Mouse (Mus musculus) kidney, adult 2 months (tissue): ENCODE results near the gene Amdhd2. TPM values are rescaled to one million over a fixed set of nuclear protein-coding genes. Genes with fewer than 3 reads are reported as not detected.

ENCODE experiments used
- DNase-seq: peaks from one replicate; pipeline ENCODE4 v3.0.0; 2021
- H3K27ac ChIP-seq: fragments of 200-500 bp; 2 replicates; pipeline ENCODE4 v1.5.1; 2012; ENCODE audit warnings: low read depth, low read length, control low read depth, inconsistent platforms; ENCODE audit not compliant: insufficient read depth
- H3K27me3 ChIP-seq: fragments of 200-500 bp; replicated peaks from 2 replicates; pipeline ENCODE4 v1.6.1; 2012; ENCODE audit warnings: mild to moderate bottlenecking, moderate library complexity, low read length, inconsistent platforms; ENCODE audit not compliant: control insufficient read depth, insufficient read depth
- H3K36me3 ChIP-seq: fragments of 200-500 bp; 2 replicates; pipeline ENCODE4 v1.6.1; 2012; ENCODE audit warnings: mild to moderate bottlenecking, moderate library complexity, low read length, inconsistent platforms; ENCODE audit not compliant: control insufficient read depth, insufficient read depth
- H3K4me1 ChIP-seq: fragments of 200-500 bp; 2 replicates; pipeline ENCODE4 v1.6.1; 2011; ENCODE audit warnings: low read length; ENCODE audit not compliant: control insufficient read depth, insufficient read depth
- H3K4me3 ChIP-seq: fragments of 200-500 bp; 2 replicates; pipeline ENCODE4 v1.5.1; 2011; ENCODE audit warnings: mild to moderate bottlenecking, low read depth, low read length, control low read depth; ENCODE audit not compliant: insufficient read depth
- CTCF ChIP-seq: fragments of 200-500 bp; conservative IDR thresholded peaks from 2 replicates; pipeline ENCODE4 v1.5.1; 2011; ENCODE audit warnings: low read depth, mild to moderate bottlenecking, control low read depth, low read length, moderate library complexity, mixed read lengths; ENCODE audit not compliant: insufficient read depth, insufficient read length
- POLR2A ChIP-seq: fragments of 200-500 bp; IDR thresholded peaks from one replicate; pipeline ENCODE4 v1.6.1; 2011; ENCODE audit warnings: low read depth, low read length, control low read depth
- WGBS: fragments of 180-500 bp; shearing (Covaris S2); methylation state at CpG from one replicate; pipeline ENCODE4 v1.1.7; 2018; 5-methylcytosine and 5-hydroxymethylcytosine counted together
- polyA plus RNA-seq: library from polyadenylated mRNA; depleted of rRNA; stranded (reverse); fragments of >200 nt; gene quantifications from 2 replicates; pipeline ENCODE4 v1.2.3, GENCODE M21; 2012

Amdhd2 gene
- polyA plus RNA-seq, 1 experiment = 124 TPM

DNA sequence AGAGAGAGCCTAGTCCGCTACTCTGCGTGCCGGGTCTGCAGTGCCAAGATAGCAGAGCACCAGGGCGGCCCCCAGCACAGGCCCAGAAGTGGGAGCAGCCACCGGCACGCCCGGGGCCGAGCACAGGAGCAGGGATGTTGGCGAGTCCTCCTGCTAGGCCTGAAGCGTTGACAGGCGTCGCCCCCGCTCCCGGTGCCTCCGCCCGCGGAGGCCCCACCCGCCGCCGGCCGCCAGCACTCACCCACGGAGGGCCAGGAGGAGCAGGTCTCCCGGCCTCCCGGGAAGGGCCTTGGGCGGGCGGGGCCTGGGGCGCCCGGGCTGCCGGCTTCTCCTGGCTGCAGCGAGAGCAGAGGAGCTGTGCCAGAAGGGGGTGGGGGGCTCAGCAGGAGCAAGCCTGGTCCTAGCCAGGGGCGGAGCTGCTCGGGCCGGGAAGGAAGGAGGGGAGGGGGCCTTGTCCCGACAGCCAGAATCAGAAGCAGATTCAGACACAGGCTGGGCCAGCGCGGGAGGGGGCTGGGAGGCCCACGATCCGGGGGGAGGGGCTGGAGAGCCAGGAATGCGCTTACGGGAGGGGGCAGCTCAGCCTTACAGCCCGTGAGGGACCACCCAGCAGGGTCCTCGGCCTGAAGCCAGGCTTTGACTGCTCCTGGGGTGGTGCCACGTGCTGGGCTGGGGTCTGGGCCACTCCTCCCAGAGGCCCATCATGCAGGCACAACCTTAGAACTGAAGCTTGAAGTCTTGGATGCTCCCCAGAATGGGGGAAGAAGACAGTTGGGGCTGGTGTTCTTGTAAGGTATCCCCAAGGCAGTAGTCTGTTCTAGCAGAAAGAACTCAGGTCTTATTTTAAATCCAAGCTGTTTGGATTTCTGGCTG, 45.7 kb upstream of the Amdhd2 start, which contains the start of gene Ntn3:
Gene Ntn3, minus strand, starts transcription at position 489 of the 873 bp plus-strand sequence.
- no peak for TF ChIP-seq POLR2A
- no peak for TF ChIP-seq CTCF
- WGBS = 11% methylated on average over 43 of the region's 43 CpGs
- Histone ChIP-seq H3K4me1 (peaks cover 8% of the 10 kb centered on the region; the same call in 1 of the 2 replicates), H3K27me3 (no peaks in the 10 kb centered on the region), H3K27ac (no peak within 1 kb of the TSS), H3K4me3 (peak within 1 kb of the TSS; percentile 45), H3K36me3 (no peaks in the 10 kb centered on the region)
- peak; percentile 23 for DNase-seq

DNA sequence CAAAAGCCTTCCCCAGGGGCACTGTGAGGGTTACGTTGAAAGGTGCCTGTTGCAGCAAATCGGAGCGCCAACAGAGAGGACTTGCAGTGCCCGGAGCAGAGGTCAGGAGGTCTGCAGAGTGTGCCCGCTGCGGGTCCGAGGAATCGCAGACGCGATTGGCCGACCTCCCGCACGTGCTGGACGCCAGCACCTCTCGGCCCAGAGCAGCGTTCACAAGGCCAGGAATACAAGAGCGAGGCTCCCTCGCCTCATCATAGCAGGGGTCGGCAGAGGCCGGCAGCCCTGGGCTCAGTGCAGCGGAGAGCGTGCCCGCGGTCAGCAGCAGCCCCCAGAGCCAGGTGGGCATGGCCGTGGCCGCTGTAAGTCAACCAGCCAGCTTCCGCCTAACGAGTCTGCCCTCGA, 45.1 kb upstream of the Amdhd2 start:
- H3K36me3 ChIP-seq = no peaks in the 10 kb centered on the region
- WGBS = 10% methylated on average over 29 of the region's 29 CpGs
- H3K27me3 ChIP-seq = no peaks in the 10 kb centered on the region
- peak; percentile 31 for DNase-seq
- H3K4me3 ChIP-seq = peak overlapping the region; percentile 45
- TF ChIP-seq POLR2A (no peak), CTCF (no peak)
- H3K27ac ChIP-seq = no peak overlapping the region
- peaks cover 8% of the 10 kb centered on the region; the same call in 1 of the 2 replicates for H3K4me1 ChIP-seq

- TF ChIP-seq POLR2A = no peak
- no peak for TF ChIP-seq CTCF
- Histone ChIP-seq H3K4me1 (peaks cover 8% of the 10 kb centered on the region; the same call in 1 of the 2 replicates), H3K4me3 (no peak overlapping the region; the same call in 1 of the 2 replicates), H3K36me3 (no peaks in the 10 kb centered on the region), H3K27ac (no peak overlapping the region), H3K27me3 (no peaks in the 10 kb centered on the region)
- DNase-seq = no peak
- WGBS = 84% methylated on average over 34 of the region's 34 CpGs
Observed at GRCm38 (mm10) chr17:24207768-24208640, 44.4 kb upstream of the Amdhd2 start.

DNA sequence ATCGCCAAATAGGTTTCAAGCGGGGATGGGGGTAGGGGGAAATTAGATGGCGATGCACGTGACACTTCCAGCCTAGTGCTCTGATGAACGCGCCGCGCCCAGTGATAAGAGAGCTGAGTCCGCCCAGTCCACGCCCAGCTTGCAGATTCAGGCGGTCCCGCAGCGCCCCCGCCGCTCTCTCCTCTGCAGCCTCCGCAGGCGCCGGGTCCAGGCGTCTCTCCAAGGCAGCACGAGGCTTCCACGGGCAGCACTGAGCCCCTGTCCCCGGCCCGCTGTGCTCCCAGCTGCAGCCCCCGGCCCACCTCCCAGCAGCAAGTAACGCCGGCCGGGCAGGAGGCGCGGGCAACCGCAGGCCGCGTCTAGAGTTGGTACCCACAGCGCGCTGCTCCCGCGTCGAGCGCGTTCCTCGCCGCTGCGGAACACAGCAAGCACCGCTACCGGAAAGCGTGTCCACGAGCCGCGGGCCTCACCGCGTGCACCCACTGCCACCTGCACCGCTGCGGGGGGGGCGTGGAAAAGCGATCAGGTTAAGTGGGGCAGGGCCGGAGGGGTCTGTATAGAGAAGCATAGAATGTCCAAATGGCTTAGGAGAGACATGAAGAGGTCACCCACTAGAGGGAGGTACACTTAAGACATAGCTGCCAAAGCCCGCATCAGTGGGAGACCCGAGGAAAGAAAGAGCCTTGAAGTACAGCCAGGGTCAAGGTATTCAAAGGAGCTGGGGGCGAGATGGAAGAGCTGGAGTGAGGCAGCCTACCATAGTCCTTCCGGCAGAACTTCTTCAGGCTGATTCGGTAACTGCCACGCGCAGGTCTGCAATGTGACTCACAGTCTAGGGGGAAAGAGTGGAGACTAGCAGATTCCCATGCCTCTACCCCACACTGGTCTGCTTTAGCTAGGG, 43.1 kb upstream of the Amdhd2 start:
- Histone ChIP-seq H3K27ac (no peak overlapping the region), H3K4me3 (peak overlapping the region; percentile 28), H3K4me1 (peaks cover 8% of the 10 kb centered on the region; the same call in 1 of the 2 replicates), H3K36me3 (no peaks in the 10 kb centered on the region), H3K27me3 (no peaks in the 10 kb centered on the region)
- no peak for TF ChIP-seq POLR2A
- TF ChIP-seq CTCF = no peak
- WGBS = 12% methylated on average over 62 of the region's 62 CpGs
- peak; percentile 50 for DNase-seq

DNA sequence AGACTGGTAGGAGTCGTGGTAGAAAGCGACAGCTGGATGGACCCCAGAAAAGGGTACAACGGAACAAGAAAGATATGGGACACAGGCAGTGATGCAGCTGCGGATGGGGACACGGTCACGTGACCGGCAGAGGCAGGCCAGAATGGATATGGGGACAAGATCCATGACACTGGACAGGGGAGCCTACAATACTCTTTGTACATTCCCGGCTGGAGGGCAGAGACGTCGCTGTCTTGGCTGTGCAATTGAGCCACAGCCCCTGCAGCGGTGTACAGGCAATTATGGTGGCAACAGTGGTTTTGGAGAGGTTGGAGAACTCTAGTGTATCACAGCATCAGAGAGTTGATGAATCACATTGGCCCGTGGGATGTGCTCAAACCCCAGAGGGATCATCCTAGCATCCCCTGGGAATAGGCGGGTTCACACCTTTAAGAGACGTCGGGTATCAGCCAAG, 42.4 kb upstream of the Amdhd2 start:
- TF ChIP-seq POLR2A = no peak
- no peak for TF ChIP-seq CTCF
- Histone ChIP-seq H3K27me3 (no peaks in the 10 kb centered on the region), H3K27ac (no peak overlapping the region), H3K36me3 (no peaks in the 10 kb centered on the region), H3K4me3 (peak overlapping the region; percentile 54), H3K4me1 (peaks cover 4% of the 10 kb centered on the region; the same call in 1 of the 2 replicates)
- WGBS = 7% methylated on average over 15 of the region's 15 CpGs
- peak; percentile 57 for DNase-seq

GRCm38 (mm10) chr17:24205284-24205888, 41.8 kb upstream of the Amdhd2 start, which contains the start of gene Tbc1d24:
Gene Tbc1d24, minus strand, starts transcription at chr17:24205562.
- Histone ChIP-seq H3K36me3 (no peaks in the 10 kb centered on the region), H3K4me1 (peaks cover 4% of the 10 kb centered on the region; the same call in 1 of the 2 replicates), H3K4me3 (peak within 1 kb of the TSS; percentile 54), H3K27ac (no peak within 1 kb of the TSS), H3K27me3 (no peaks in the 10 kb centered on the region)
- WGBS = under 1% methylated on average over 65 of the region's 65 CpGs
- DNase-seq = peak; percentile 94
- TF ChIP-seq CTCF (no peak), POLR2A (no peak)
